Mouse (Mus musculus) heart, postnatal 14 days (tissue): Measurements from ENCODE around the gene Atrnl1. TPM values are rescaled to one million over a fixed set of nuclear protein-coding genes. Genes with fewer than 3 reads are reported as not detected.
A peak's percentile ranks its signal among the peaks of the same experiment; 100 is the strongest.

Experiments used
- DNase-seq, 2 experiments: peaks; one replicate each; pipeline ENCODE4 v3.0.0; 2021 to 2022
- intact Hi-C: fragments of 180-260 bp; cut with DNase I; formaldehyde crosslinking; loops from one replicate; pipeline ENCODE4 v1.15.1; 2025
- total RNA-seq, 2 experiments: library from RNA; stranded (reverse); gene quantifications; 2 replicates each; pipeline ENCODE4 v1.2.3; 2021

The Atrnl1 gene
- total RNA-seq, 2 experiments from 2014 or later, result 19.2 to 21.5 TPM

- intact Hi-C loops, result no loop called here
- DNase-seq, result no peak
Observed at GRCm38 (mm10) chr19:57606351-57606750, 4.5 kb upstream of the Atrnl1 start.

GRCm38 (mm10) chr19:57609361-57610057 lies 1.3 kb upstream of the Atrnl1 start:
- peak; percentile 61 to 66 for DNase-seq
- intact Hi-C loops, result loop anchor here (10.0 kb wide), 2 partner anchors 125 to 205 kb away; no protein-coding TSS in a partner anchor

- peak in 1 of 2 experiments; percentile 63 for DNase-seq
- intact Hi-C loops, result loop anchor here (10.0 kb wide), 2 partner anchors 125 to 205 kb away; no protein-coding TSS in a partner anchor
Observed at GRCm38 (mm10) chr19:57610058-57610475, 767 bp upstream of the Atrnl1 start.

- peak; percentile 67 to 68 for DNase-seq
- intact Hi-C loops, result loop anchor here (10.0 kb wide), 2 partner anchors 127 to 207 kb away; no protein-coding TSS in a partner anchor
Observed at GRCm38 (mm10) chr19:57611291-57612178, 701 bp downstream of the Atrnl1 start.

GRCm38 (mm10) chr19:57612179-57612472 lies 1.3 kb downstream of the Atrnl1 start:
- intact Hi-C loops, result loop anchor here (10.0 kb wide), 2 partner anchors 127 to 207 kb away; no protein-coding TSS in a partner anchor

GRCm38 (mm10) chr19:57615972-57616621 lies 5.3 kb downstream of the Atrnl1 start:
- intact Hi-C loops, result loop anchor here (10.0 kb wide), 2 partner anchors 131 to 211 kb away; no protein-coding TSS in a partner anchor
- no peak for DNase-seq

More at GRCm38 (mm10) chr19:57612179-57612472, 1.3 kb downstream of the Atrnl1 start:
- no peak for DNase-seq

- intact Hi-C loops, result loop anchor here (10.0 kb wide), 2 partner anchors 134 to 214 kb away; no protein-coding TSS in a partner anchor
Observed at GRCm38 (mm10) chr19:57619088-57619487, 8.3 kb downstream of the Atrnl1 start.

GRCm38 (mm10) chr19:57621814-57622213 lies 11.0 kb downstream of the Atrnl1 start:
- no peak for DNase-seq
- intact Hi-C loops, result no loop called here

More at GRCm38 (mm10) chr19:57619088-57619487, 8.3 kb downstream of the Atrnl1 start:
- DNase-seq, result no peak

GRCm38 (mm10) chr19:57625738-57626137 lies 14.9 kb downstream of the Atrnl1 start:
- DNase-seq, result no peak
- intact Hi-C loops, result no loop called here

- no peak for DNase-seq
- intact Hi-C loops, result no loop called here
Observed at GRCm38 (mm10) chr19:57627251-57627650, 16.4 kb downstream of the Atrnl1 start.

- peak in 1 of 2 experiments; percentile 6 for DNase-seq
Observed at GRCm38 (mm10) chr19:57642536-57642935, 31.7 kb downstream of the Atrnl1 start.

GRCm38 (mm10) chr19:57642980-57643379 lies 32.1 kb downstream of the Atrnl1 start:
- intact Hi-C loops, result loop anchor here (1.0 to 10.0 kb wide), 4 partner anchors 160 to 728 kb away; no protein-coding TSS in a partner anchor
- no peak for DNase-seq

More at GRCm38 (mm10) chr19:57642536-57642935, 31.7 kb downstream of the Atrnl1 start:
- intact Hi-C loops, result loop anchor here (2.0 to 10.0 kb wide), 3 partner anchors 160 to 728 kb away; no protein-coding TSS in a partner anchor

- DNase-seq, result no peak
- intact Hi-C loops, result loop anchor here (10.0 kb wide), 2 partner anchors 494 to 734 kb away; no protein-coding TSS in a partner anchor
Observed at GRCm38 (mm10) chr19:57648202-57648943, 37.5 kb downstream of the Atrnl1 start.

GRCm38 (mm10) chr19:57648944-57649271 lies 38.1 kb downstream of the Atrnl1 start:
- no peak for DNase-seq
- intact Hi-C loops, result loop anchor here (10.0 kb wide), 2 partner anchors 494 to 734 kb away; no protein-coding TSS in a partner anchor

- peak; percentile 62 to 75 for DNase-seq
- intact Hi-C loops, result loop anchor here (2.0 to 5.0 kb wide), 2 partner anchors 812 to 904 kb away; no protein-coding TSS in a partner anchor
Observed at GRCm38 (mm10) chr19:57655083-57655482, 44.2 kb downstream of the Atrnl1 start.

GRCm38 (mm10) chr19:57655491-57655890 lies 44.7 kb downstream of the Atrnl1 start:
- intact Hi-C loops, result loop anchor here (2.0 to 5.0 kb wide), 2 partner anchors 812 to 903 kb away; no protein-coding TSS in a partner anchor
- no peak for DNase-seq

- no peak for DNase-seq
- intact Hi-C loops, result loop anchor here (2.0 to 5.0 kb wide), 2 partner anchors 810 to 969 kb away; no protein-coding TSS in a partner anchor
Observed at GRCm38 (mm10) chr19:57657426-57658087, 46.7 kb downstream of the Atrnl1 start.
